Mouse (Mus musculus) limb, embryonic 15.5 days (tissue): ENCODE results near the gene Rffl. TPM values are rescaled to one million over a fixed set of nuclear protein-coding genes. Genes with fewer than 3 reads are reported as not detected.
A peak's percentile ranks its signal among the peaks of the same experiment; 100 is the strongest.

ENCODE experiments used
- ATAC-seq: fragments of 200-750 bp; cut with Nextera tagmentation; 2 replicates; pipeline ENCODE4 v1.8.0; 2017; ENCODE audit warnings: low read depth, moderate TSS enrichment; ENCODE audit not compliant: insufficient number of reproducible peaks, low FRiP score, low TSS enrichment
- H3K27ac ChIP-seq: fragments of 300-500 bp; sonication (generic); 2 replicates; pipeline ENCODE4 v1.5.1; 2015; ENCODE audit warnings: moderate library complexity, mild to moderate bottlenecking, inconsistent platforms
- H3K27me3 ChIP-seq: fragments of 300-500 bp; sonication (generic); 2 replicates; pipeline ENCODE4 v1.6.1; 2015; ENCODE audit warnings: inconsistent platforms
- H3K36me3 ChIP-seq: fragments of 300-500 bp; sonication (generic); 2 replicates; pipeline ENCODE4 v1.6.1; 2015; ENCODE audit warnings: inconsistent platforms
- H3K4me1 ChIP-seq: fragments of 300-500 bp; sonication (generic); 2 replicates; pipeline ENCODE4 v1.6.1; 2015; ENCODE audit warnings: inconsistent platforms
- H3K4me2 ChIP-seq: fragments of 300-500 bp; sonication (generic); 2 replicates; pipeline ENCODE4 v1.6.1; 2015; ENCODE audit warnings: mild to moderate bottlenecking, inconsistent platforms
- H3K4me3 ChIP-seq: fragments of 300-500 bp; sonication (generic); 2 replicates; pipeline ENCODE4 v1.5.1; 2015; ENCODE audit warnings: mild to moderate bottlenecking, inconsistent platforms
- H3K9ac ChIP-seq: fragments of 300-500 bp; sonication (generic); 2 replicates; pipeline ENCODE4 v1.6.1; 2015; ENCODE audit warnings: inconsistent platforms
- H3K9me3 ChIP-seq: fragments of 300-500 bp; sonication (generic); 2 replicates; pipeline ENCODE4 v1.6.1; 2016; ENCODE audit warnings: inconsistent platforms
- WGBS: fragments of 180-500 bp; shearing (Covaris S2); methylation state at CpG from one replicate; pipeline ENCODE4 v1.1.7; 2015; 5-methylcytosine and 5-hydroxymethylcytosine counted together
- polyA plus RNA-seq: library from polyadenylated mRNA; unstranded; fragments of >200 nt; fragmentation: Nextera tagmentation; extraction: Ambion mirVana; gene quantifications from 2 replicates; pipeline ENCODE4 v1.2.1, GENCODE M21; 2015

Gene Rffl
- polyA plus RNA-seq, 1 experiment from 2014 or later = 12.5 TPM

GRCm38 (mm10) chr11:82897478-82897877 is 26.5 kb upstream of the Rffl start:
- Histone ChIP-seq H3K27me3 (no peaks in the 10 kb centered on the region), H3K27ac (no peak overlapping the region), H3K4me1 (no peaks in the 10 kb centered on the region), H3K9me3 (no peaks in the 10 kb centered on the region), H3K9ac (no peak overlapping the region), H3K36me3 (peaks cover 45% of the 10 kb centered on the region), H3K4me3 (no peak overlapping the region), H3K4me2 (no peak overlapping the region)
- WGBS = 83% methylated on average over 10 of the region's 10 CpGs
- no peak for ATAC-seq

- Histone ChIP-seq H3K9ac (no peak within 1 kb of the TSS), H3K4me1 (peaks cover 18% of the 10 kb centered on the region), H3K4me2 (no peak within 1 kb of the TSS), H3K27ac (no peak within 1 kb of the TSS), H3K27me3 (peaks cover 14% of the 10 kb centered on the region), H3K36me3 (0 out of 2 replicates have a peak, but pooled peaks cover under 1% of the 10 kb centered on the region), H3K4me3 (no peak within 1 kb of the TSS), H3K9me3 (no peaks in the 10 kb centered on the region)
- ATAC-seq = no peak
- 57% methylated on average over 7 of the region's 7 CpGs for WGBS
Measured at GRCm38 (mm10) chr11:82891936-82892335, 20.9 kb upstream of the Rffl start, which contains the start of gene Fndc8. Gene Fndc8, plus strand, starts transcription at chr11:82892124.

- Histone ChIP-seq H3K27me3 (peaks cover 14% of the 10 kb centered on the region), H3K4me3 (peak within 1 kb of the TSS; percentile 66), H3K4me2 (peak within 1 kb of the TSS; percentile 85), H3K27ac (peak within 1 kb of the TSS; percentile 67), H3K9me3 (no peaks in the 10 kb centered on the region), H3K36me3 (0 out of 2 replicates have a peak, but pooled peaks cover 5% of the 10 kb centered on the region), H3K9ac (peak within 1 kb of the TSS; percentile 61), H3K4me1 (peaks cover 18% of the 10 kb centered on the region)
- WGBS = under 1% methylated on average over 26 of the region's 26 CpGs
- ATAC-seq = peak; percentile 88
Measured at GRCm38 (mm10) chr11:82890342-82890762, 19.3 kb upstream of the Rffl start, which contains the start of gene Rad51d. Gene Rad51d, minus strand, starts transcription at chr11:82890614.

- Histone ChIP-seq H3K36me3 (0 out of 2 replicates have a peak, but pooled peaks cover 6% of the 10 kb centered on the region), H3K27me3 (peaks cover 14% of the 10 kb centered on the region), H3K9ac (peak overlapping the region; percentile 61), H3K4me2 (peak overlapping the region; percentile 85), H3K27ac (peak overlapping the region; percentile 67), H3K4me1 (peaks cover 18% of the 10 kb centered on the region), H3K9me3 (no peaks in the 10 kb centered on the region), H3K4me3 (peak overlapping the region; percentile 66)
- 0 out of 2 replicates have a peak, but pooled peaks have one; percentile 30 for ATAC-seq
- WGBS = 7% methylated on average over 31 of the region's 31 CpGs
Measured at GRCm38 (mm10) chr11:82889524-82890341, 18.7 kb upstream of the Rffl start.

GRCm38 (mm10) chr11:82888491-82888946 is 17.5 kb upstream of the Rffl start:
- no peaks in the 10 kb centered on the region for H3K9me3 ChIP-seq
- H3K27ac ChIP-seq = no peak overlapping the region
- peaks cover 18% of the 10 kb centered on the region for H3K4me1 ChIP-seq
- H3K27me3 ChIP-seq = peaks cover 14% of the 10 kb centered on the region
- 66% methylated on average over 10 of the region's 10 CpGs for WGBS
- no peak for ATAC-seq
- H3K4me2 ChIP-seq = no peak overlapping the region
- 0 out of 2 replicates have a peak, but pooled peaks cover 6% of the 10 kb centered on the region for H3K36me3 ChIP-seq
- H3K4me3 ChIP-seq = no peak overlapping the region
- H3K9ac ChIP-seq = no peak overlapping the region

GRCm38 (mm10) chr11:82886559-82886958 is 15.5 kb upstream of the Rffl start:
- Histone ChIP-seq H3K4me2 (no peak overlapping the region), H3K9ac (no peak overlapping the region), H3K4me1 (peaks cover 18% of the 10 kb centered on the region), H3K36me3 (peaks cover 15% of the 10 kb centered on the region; the same call in 1 of the 2 replicates), H3K4me3 (no peak overlapping the region), H3K27me3 (peaks cover 6% of the 10 kb centered on the region), H3K27ac (no peak overlapping the region), H3K9me3 (no peaks in the 10 kb centered on the region)
- no peak for ATAC-seq
- WGBS = 87% methylated on average over 3 of the region's 3 CpGs

GRCm38 (mm10) chr11:82883180-82883579 is 12.2 kb upstream of the Rffl start:
- H3K4me1 ChIP-seq = 0 out of 2 replicates have a peak, but pooled peaks cover under 1% of the 10 kb centered on the region
- no peak overlapping the region for H3K9ac ChIP-seq
- H3K9me3 ChIP-seq = no peaks in the 10 kb centered on the region
- ATAC-seq = no peak
- WGBS = 64% methylated on average over 8 of the region's 8 CpGs
- no peak overlapping the region for H3K4me3 ChIP-seq
- no peaks in the 10 kb centered on the region for H3K27me3 ChIP-seq
- H3K4me2 ChIP-seq = no peak overlapping the region
- peaks cover 31% of the 10 kb centered on the region for H3K36me3 ChIP-seq
- H3K27ac ChIP-seq = no peak overlapping the region

- Histone ChIP-seq H3K36me3 (peaks cover 20% of the 10 kb centered on the region), H3K9me3 (no peaks in the 10 kb centered on the region), H3K27me3 (no peaks in the 10 kb centered on the region), H3K27ac (no peak overlapping the region), H3K4me3 (no peak overlapping the region), H3K9ac (no peak overlapping the region), H3K4me2 (no peak overlapping the region), H3K4me1 (no peaks in the 10 kb centered on the region)
- 71% methylated on average over 7 of the region's 7 CpGs for WGBS
- no peak for ATAC-seq
Measured at GRCm38 (mm10) chr11:82877726-82878344, 6.8 kb upstream of the Rffl start.

- no peak overlapping the region for H3K9ac ChIP-seq
- H3K36me3 ChIP-seq = peaks cover 16% of the 10 kb centered on the region
- 83% methylated on average over 5 of the region's 5 CpGs for WGBS
Measured at GRCm38 (mm10) chr11:82875631-82876030, 4.6 kb upstream of the Rffl start.

GRCm38 (mm10) chr11:82874924-82875323 is 3.9 kb upstream of the Rffl start:
- Histone ChIP-seq H3K4me3 (no peak overlapping the region), H3K36me3 (peaks cover 13% of the 10 kb centered on the region), H3K27ac (no peak overlapping the region), H3K9me3 (no peaks in the 10 kb centered on the region), H3K9ac (no peak overlapping the region), H3K27me3 (no peaks in the 10 kb centered on the region), H3K4me2 (no peak overlapping the region), H3K4me1 (peaks cover 7% of the 10 kb centered on the region)
- 69% methylated on average over 5 of the region's 5 CpGs for whole genome bisulfite sequencing
- ATAC-seq = no peak

More at GRCm38 (mm10) chr11:82875631-82876030, 4.6 kb upstream of the Rffl start:
- H3K4me2 ChIP-seq = no peak overlapping the region
- no peaks in the 10 kb centered on the region for H3K27me3 ChIP-seq
- H3K27ac ChIP-seq = no peak overlapping the region
- no peaks in the 10 kb centered on the region for H3K4me1 ChIP-seq
- no peaks in the 10 kb centered on the region for H3K9me3 ChIP-seq
- H3K4me3 ChIP-seq = no peak overlapping the region
- ATAC-seq = no peak

- Histone ChIP-seq H3K36me3 (no peaks in the 10 kb centered on the region), H3K4me3 (peak overlapping the region; percentile 92), H3K27ac (peak overlapping the region; percentile 61), H3K4me2 (peak overlapping the region; percentile 79), H3K4me1 (peaks cover 8% of the 10 kb centered on the region), H3K9me3 (no peaks in the 10 kb centered on the region), H3K9ac (peak overlapping the region; percentile 70), H3K27me3 (no peaks in the 10 kb centered on the region)
- 0 out of 2 replicates have a peak, but pooled peaks have one; percentile 32 for ATAC-seq
- 4% methylated on average over 36 of the region's 36 CpGs for WGBS
Measured at GRCm38 (mm10) chr11:82870173-82871030, 608 bp downstream of the Rffl start.
